Comparison of ENCODE assay signal across 8 mouse cellular contexts in the genomic region with DNA sequence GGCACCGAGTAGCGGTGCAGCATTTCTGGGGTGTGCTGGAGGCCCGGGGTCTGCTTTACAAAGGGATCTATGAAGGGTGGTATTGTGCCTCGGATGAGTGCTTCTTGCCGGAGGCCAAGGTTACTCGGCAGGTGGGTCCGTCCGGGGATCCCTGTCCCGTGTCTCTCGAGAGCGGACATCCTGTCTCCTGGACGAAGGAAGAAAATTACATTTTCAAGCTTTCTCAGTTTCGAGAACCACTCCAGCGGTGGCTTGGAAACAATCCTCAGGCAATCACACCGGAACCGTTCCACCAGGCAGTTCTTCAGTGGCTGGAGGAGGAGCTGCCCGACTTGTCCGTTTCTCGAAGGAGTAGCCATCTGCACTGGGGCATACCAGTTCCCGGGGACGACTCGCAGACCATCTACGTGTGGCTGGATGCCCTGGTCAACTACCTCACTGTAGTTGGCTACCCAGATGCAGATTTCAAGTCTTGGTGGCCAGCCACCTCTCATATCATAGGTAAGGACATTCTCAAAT. TPM values are rescaled to one million over a fixed set of nuclear protein-coding genes. Genes with fewer than 3 reads are reported as not detected.
DNase-seq lines count a peak whose midpoint lies in the region; ATAC-seq and TF ChIP-seq lines count a peak whose summit lies in the region.

No protein-coding gene starts in this region.

- H3K4me3 ChIP-seq in E14TG2a.4 (replicated peaks; ENCODE audit: low read length): peak overlapping the region; percentile 94
- H3K4me3 ChIP-seq in cortical plate, adult 2 months (ENCODE audit: insufficient read depth, low read length): peak overlapping the region; percentile 94
- H3K4me3 ChIP-seq in heart, embryonic 16.5 days (ENCODE audit: low read length): peak overlapping the region; percentile 92
- peak overlapping the region; percentile 90 for H3K4me3 ChIP-seq in midbrain, embryonic 16.5 days (ENCODE audit: low read depth, low read length)

- H3K4me2 ChIP-seq in heart, embryonic 16.5 days (ENCODE audit: low read depth, low read length): peak overlapping the region; percentile 99
- peak overlapping the region; percentile 99 for H3K4me2 ChIP-seq in midbrain, embryonic 16.5 days (ENCODE audit: low read length)

- DNase-seq in cerebellum, adult 11-12 months: peak; percentile 38
- DNase-seq in cerebellum, adult 11 months: no peak
- peak; percentile 30 to 53 for DNase-seq in kidney, postnatal 4 days
- DNase-seq in gastrocnemius, postnatal 14 days: no peak

- H3K27ac ChIP-seq in cortical plate, adult 2 months (ENCODE audit: insufficient read depth, low read length): peak overlapping the region; percentile 63; the same call in 1 of the 2 replicates
- peak overlapping the region; percentile 65 for H3K27ac ChIP-seq in heart, embryonic 16.5 days (ENCODE audit: low read length)
- H3K27ac ChIP-seq in midbrain, embryonic 16.5 days (ENCODE audit: low read length): peak overlapping the region; percentile 86

- ATAC-seq in heart, embryonic 16.5 days (replicated peaks; ENCODE audit: extremely low read depth, insufficient read depth, low FRiP score): peak; percentile 34
- peak; percentile 26 for ATAC-seq in midbrain, embryonic 16.5 days

- under 1% methylated on average over 23 of the region's 23 CpGs for WGBS in heart, embryonic 16.5 days
- WGBS in midbrain, embryonic 16.5 days: under 1% methylated on average over 23 of the region's 23 CpGs

- no peak for TF ChIP-seq CTCF in E14TG2a.4 (conservative IDR thresholded peaks at IDR 0.05; ENCODE audit: low read length)
- TF ChIP-seq CTCF in cortical plate, adult 2 months (IDR thresholded peaks at IDR 0.05; ENCODE audit: extremely low read depth, insufficient read depth, low read length): no peak

- peaks cover 37% of the 10 kb centered on the region for H3K4me1 ChIP-seq in E14TG2a.4 (replicated peaks; ENCODE audit: low read depth, low read length)
- H3K4me1 ChIP-seq in cortical plate, adult 2 months (ENCODE audit: control insufficient read depth, insufficient read depth, low read length): peaks cover 10% of the 10 kb centered on the region; the same call in 1 of the 2 replicates
- H3K4me1 ChIP-seq in heart, embryonic 16.5 days (ENCODE audit: control insufficient read depth, insufficient read depth, low read length): peaks cover 22% of the 10 kb centered on the region
- H3K4me1 ChIP-seq in midbrain, embryonic 16.5 days (ENCODE audit: control insufficient read depth, insufficient read depth, low read length): peaks cover 39% of the 10 kb centered on the region

- H3K36me3 ChIP-seq in E14TG2a.4 (ENCODE audit: insufficient read depth, low read length): peaks cover 42% of the 10 kb centered on the region
- H3K36me3 ChIP-seq in heart, embryonic 16.5 days (ENCODE audit: control insufficient read depth, insufficient read depth): 0 out of 2 replicates have a peak, but pooled peaks cover 2% of the 10 kb centered on the region
- no peaks in the 10 kb centered on the region for H3K36me3 ChIP-seq in midbrain, embryonic 16.5 days (ENCODE audit: control insufficient read depth, insufficient read depth, low read length)

- H3K9ac ChIP-seq in heart, embryonic 16.5 days (ENCODE audit: low read length): peak overlapping the region; percentile 82
- H3K9ac ChIP-seq in midbrain, embryonic 16.5 days (ENCODE audit: low read depth, low read length): peak overlapping the region; percentile 88

- H3K27me3 ChIP-seq in E14TG2a.4 (ENCODE audit: insufficient read depth, low read length): peaks cover 11% of the 10 kb centered on the region
- no peaks in the 10 kb centered on the region for H3K27me3 ChIP-seq in heart, embryonic 16.5 days (ENCODE audit: control insufficient read depth, insufficient read depth, low read length)
- H3K27me3 ChIP-seq in midbrain, embryonic 16.5 days (ENCODE audit: control insufficient read depth, insufficient read depth, low read depth, low read length): no peaks in the 10 kb centered on the region

- intact Hi-C loops in gastrocnemius, postnatal 14 days (cut with DNase I; ENCODE audit: low total_unique reads): no loop called here

- TF ChIP-seq POLR2A in cortical plate, adult 2 months (IDR thresholded peaks at IDR 0.05; ENCODE audit: extremely low read depth, insufficient read depth, low read length): no peak

- H3K9me3 ChIP-seq in E14TG2a.4 (ENCODE audit: low read length): no peaks in the 10 kb centered on the region
- no peaks in the 10 kb centered on the region for H3K9me3 ChIP-seq in heart, embryonic 16.5 days (replicated peaks; ENCODE audit: control insufficient read depth, low read length)
- no peaks in the 10 kb centered on the region for H3K9me3 ChIP-seq in midbrain, embryonic 16.5 days (replicated peaks; ENCODE audit: control insufficient read depth, low read length, poor library complexity, severe bottlenecking)

RNA-seq across cellular contexts. Expression of a gene that starts 0.7 kb away (rescaled TPM):
- polyA plus RNA-seq in cortical plate, adult 2 months (2012; rRNA removed): 4.1 TPM in 2 replicates
- 3.8 and 4.0 TPM in 2 replicates for polyA plus RNA-seq in heart, embryonic 16.5 days (2015; fragmentation: Nextera tagmentation; extraction: Ambion mirVana)
- polyA plus RNA-seq in midbrain, embryonic 16.5 days (2015; fragmentation: Nextera tagmentation; extraction: Ambion mirVana): 3.7 and 4.0 TPM in 2 replicates
- 1 to 10 TPM; 3.7 to 3.8 TPM for total RNA-seq in gastrocnemius, postnatal 14 days (2021)

RNA-seq across cellular contexts. Expression of a gene that starts 11.1 kb away (rescaled TPM):
- polyA plus RNA-seq in cortical plate, adult 2 months (2012; rRNA removed): 20.8 TPM in 2 replicates
- polyA plus RNA-seq in heart, embryonic 16.5 days (2015; fragmentation: Nextera tagmentation; extraction: Ambion mirVana): 10.3 and 11.2 TPM in 2 replicates
- polyA plus RNA-seq in midbrain, embryonic 16.5 days (2015; fragmentation: Nextera tagmentation; extraction: Ambion mirVana): 7.9 and 10.6 TPM in 2 replicates
- 1 to 10 TPM; 8.8 to 9.2 TPM for total RNA-seq in gastrocnemius, postnatal 14 days (2021)

Comparison
In these comparisons a context has a peak if more than half of its experiments do, and no peak if none do; other contexts are left out.
1. DNase-seq: peak in cerebellum, adult 11-12 months (single experiment) and kidney, postnatal 4 days (2 of 2); none in cerebellum, adult 11 months (single experiment) and gastrocnemius, postnatal 14 days (single experiment).
2. Peak in every context shown above with its lines, with median percentiles within 50 percentile points of each other: H3K4me3 ChIP-seq and H3K27ac ChIP-seq.